Mouse (Mus musculus): ENCODE measurements around the gene Izumo2.
"Not testable (repeated sequence)": the region's sequence is repeated elsewhere in the genome, so short reads cannot be mapped to it uniquely, and the experiment has no call there.

The Izumo2 gene

DNA sequence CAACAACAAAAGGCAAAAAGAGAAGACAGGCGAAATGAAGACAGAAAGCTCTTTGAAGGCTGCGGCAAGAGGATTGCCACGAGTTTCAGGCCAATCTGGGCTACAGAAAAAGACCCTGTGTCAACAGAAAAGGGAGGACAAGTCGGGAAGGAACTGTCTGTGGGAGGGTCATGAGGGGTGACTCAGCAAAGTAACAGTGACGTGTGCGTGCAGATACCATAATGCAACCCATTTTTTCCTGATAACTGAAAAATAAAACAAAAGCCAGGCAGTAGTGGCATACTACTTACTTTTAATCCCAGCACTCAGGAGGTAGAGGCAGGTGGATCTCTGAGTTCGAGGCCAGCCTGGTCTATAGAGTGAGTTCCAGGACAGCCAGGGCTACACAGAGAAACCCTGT is 10.6 kb upstream of the Izumo2 start:
- DNase-seq (ENCODE audit: low read depth, low spot score): no peak

DNA sequence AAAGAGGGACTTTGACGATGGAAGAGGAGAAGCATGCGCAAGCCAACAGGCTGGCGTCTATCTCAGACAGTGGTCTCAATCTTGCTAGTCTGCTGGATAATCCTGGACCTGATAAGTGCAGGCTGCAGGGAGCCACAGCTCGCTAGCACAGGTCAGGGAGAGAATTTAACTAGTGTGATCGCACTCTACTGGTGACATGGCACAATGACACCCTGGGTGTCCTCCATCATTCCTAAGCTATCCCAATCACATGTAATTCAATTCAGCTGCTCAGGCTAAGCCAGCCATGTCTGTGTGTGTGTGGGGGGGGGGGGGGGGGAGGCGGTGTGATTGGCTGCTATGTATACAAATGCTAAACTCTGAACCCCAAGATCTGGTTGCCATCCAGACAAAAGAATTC is 6.6 kb upstream of the Izumo2 start:
- DNase-seq (ENCODE audit: low read depth, low spot score): peak; percentile 87

DNA sequence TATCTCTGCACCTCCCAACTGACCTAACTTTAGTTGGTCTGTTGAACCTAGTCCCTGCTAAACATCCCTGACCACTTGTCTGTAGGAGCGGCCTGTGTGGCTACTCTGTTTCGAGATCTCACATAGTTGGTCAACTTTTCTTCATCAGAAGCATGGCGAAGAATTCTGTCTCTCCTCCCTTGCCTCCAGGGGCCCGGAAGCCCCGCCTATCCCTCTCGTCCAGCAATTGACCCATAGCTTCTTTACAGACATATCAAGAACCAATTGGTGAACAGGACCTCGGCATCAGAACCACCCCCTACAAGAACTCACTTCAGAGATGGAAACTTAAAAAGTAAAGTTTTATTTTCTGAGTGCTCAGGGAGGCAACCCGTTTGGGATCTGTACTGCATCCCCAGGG is 5.6 kb upstream of the Izumo2 start:
- peak; percentile 87 for DNase-seq (ENCODE audit: low read depth, low spot score)

DNA sequence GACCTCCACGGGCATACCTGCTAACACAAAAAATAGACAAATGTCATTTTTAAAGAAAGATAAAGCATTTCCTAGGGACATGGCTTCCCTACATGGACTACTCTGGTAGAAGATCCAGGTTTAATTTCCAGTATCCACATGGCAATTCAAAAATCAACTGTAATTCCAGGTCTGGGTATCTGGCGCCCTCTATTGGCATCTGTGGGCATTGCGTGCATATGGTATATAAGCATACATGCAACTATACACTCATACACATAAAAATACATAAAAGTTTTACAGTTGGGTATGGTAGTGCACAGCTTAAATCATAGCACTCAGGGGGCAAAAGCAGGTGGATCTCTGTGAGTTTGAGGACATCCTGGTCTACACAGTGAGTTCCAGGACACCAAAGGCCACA is 4.2 kb upstream of the Izumo2 start:
- peak; percentile 77 for DNase-seq (ENCODE audit: low read depth, low spot score)

DNA sequence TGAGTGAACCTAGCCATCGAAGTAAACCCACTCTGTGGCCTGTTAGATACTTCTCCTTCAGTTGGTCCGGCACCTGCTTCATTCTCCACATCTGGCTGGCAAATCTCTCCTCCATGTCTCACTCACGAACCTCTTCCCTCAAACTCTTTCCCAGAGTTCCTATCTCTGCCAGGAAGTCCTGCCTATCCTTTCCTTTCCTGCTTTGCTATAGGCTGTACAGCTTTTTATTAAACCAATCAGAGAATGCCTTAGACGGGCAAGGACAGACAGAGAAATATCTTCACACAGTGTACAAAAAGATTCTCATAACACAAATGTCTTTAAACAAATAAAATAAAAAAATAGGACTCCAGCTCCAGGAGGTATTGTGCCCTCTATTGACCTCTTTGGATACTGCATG is 3.5 kb upstream of the Izumo2 start:
- DNase-seq (ENCODE audit: low read depth, low spot score): peak; percentile 91

DNA sequence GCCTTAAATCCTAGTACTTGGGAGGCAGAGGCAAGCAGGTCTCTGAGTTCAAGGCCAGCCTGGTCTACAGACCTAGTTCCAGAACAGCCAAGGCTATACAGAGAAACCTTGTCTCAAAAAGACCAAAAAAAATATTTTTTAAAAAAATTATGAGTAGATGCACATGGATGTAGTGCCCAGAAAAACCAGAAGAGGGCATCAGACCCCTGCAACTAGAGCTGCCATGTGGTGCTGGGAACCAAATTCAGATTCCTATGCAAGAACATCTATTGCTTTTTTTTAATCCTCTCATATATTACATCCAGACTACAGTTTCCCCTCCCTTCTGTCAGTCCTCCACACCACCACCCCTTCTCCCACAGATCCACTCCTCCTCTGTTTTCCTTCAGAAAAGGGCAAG is 2.2 kb upstream of the Izumo2 start:
- peak; percentile 68 for DNase-seq (ENCODE audit: low read depth, low spot score)

DNA sequence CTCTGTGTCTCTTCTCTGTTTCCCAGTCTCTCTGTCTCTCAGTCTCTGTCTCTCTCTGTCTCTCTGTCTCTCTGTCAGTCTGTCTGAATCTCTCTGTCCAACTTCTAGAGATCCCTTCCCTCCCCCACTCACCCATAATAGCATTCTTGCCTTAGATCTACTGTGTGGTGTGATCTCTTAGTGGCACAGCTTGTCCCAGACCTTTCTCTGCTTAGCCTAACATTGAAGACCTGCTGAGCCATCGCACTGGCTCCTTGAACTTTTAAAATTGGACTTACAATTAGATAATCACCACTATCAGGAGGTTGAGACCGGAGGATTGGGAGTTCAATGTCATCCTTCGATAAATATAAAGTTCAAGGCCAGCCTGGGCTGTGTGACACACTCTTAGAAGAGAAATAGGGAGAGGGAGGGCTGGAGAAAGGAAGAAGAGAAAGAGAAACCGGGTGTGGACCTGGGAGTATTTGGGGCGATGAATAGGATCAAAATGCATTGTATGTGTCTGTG is 1.3 kb upstream of the Izumo2 start:
- peak; percentile 53 for DNase-seq (ENCODE audit: low read depth, low spot score)

DNA sequence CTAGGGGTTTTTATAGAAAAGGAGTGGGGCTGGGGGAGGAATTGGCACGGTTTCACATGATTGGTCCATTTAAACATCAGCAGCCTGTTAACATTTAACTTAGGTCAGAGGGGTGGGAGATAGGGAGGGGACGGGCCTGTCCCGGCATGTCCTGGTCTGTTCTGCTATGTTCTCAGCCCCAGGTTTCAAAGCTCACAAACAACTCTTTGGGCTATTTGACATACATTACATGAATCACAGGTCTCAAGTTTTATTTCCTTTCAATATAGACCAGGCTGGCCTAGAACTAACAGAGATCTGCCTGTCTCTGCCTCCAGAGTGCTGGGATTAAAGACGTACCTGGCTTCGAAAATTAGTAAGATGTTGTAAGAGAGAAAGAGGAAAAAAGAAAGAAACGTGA is 449 bp upstream of the Izumo2 start:
- peak; percentile 54 for DNase-seq (ENCODE audit: low read depth, low spot score)

DNA sequence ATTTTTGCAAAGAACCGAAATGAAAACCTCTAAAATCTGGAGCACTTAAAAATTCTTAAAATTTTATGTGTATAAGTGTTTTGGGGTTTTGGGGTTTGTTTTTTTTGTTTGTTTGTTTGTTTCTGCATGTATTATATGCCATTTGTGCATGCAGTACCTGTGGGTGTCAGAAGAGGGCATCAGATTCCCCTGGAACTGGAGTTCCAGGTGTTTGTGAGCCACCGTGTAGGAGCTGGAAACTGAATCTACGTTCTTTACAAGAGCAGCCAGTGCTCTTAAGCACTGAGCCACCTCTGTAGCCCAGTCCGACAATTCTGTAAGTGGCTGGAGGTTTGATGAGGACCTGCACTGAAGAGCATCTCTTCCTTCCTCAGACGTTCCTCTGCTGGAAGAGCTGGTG is 1.3 kb downstream of the Izumo2 start:
- DNase-seq (ENCODE audit: low read depth, low spot score): peak; percentile 70

DNA sequence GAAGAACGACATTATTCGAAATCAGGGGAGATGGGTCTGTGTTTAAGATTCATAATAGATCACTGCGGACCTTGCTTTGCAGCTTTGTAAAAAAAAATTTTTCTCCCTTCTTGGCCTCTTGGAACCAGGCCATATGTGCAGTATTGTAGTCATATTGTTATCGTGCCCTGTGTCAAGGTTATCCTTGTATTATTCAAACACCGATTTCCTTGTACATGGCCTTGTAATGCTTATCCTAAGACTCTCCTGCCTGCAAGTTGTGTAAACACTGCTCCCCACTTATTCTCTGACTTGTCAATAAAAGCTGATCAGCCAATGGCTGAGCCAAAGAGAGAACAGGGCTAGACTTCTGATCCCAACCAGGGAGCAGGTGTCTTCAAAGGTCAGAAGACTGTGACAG is 13.5 kb downstream of the Izumo2 start:
- no peak for DNase-seq (ENCODE audit: low read depth, low spot score)

DNA sequence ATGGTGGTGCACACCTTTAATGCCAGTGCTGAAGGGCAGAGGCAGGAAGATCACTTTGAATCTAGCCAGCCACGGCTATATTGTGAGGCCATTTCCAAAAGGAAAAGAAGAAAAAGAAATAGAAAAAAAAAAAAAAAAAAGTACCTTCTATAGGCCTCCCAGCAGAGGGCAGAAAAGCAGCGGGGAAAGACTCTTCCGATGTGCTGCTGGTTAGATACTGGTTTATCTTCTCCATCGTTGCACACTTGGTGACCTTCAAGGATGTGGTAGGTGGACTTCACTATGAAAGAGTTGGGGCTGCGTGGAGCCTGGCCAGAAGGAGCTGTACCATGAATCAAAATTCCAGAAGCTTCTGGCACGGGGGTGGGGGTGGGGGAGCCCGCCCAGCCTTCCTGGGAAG is 15.8 kb downstream of the Izumo2 start:
- DNase-seq (ENCODE audit: low read depth, low spot score): peak; percentile 46

DNA sequence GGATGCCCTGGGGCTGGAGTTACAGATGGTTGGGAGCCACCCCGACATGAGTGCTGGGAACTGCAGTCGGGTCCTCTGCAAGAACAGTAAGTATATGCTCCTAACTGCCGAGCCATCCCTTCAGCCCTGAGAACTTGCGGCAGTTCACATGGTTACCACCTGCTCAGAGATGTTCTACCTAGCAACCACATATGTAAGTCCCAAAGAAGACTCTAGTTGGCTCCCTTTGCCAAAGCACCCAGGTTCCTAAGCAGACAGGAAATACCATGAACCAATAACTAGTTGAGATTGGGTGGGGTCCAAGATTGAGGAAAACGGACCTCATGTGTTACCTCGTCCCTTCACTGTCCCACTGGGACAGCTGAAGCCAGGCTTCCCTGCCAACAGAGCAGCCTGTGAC is 17.8 kb downstream of the Izumo2 start:
- DNase-seq (ENCODE audit: low read depth, low spot score): peak; percentile 53

DNA sequence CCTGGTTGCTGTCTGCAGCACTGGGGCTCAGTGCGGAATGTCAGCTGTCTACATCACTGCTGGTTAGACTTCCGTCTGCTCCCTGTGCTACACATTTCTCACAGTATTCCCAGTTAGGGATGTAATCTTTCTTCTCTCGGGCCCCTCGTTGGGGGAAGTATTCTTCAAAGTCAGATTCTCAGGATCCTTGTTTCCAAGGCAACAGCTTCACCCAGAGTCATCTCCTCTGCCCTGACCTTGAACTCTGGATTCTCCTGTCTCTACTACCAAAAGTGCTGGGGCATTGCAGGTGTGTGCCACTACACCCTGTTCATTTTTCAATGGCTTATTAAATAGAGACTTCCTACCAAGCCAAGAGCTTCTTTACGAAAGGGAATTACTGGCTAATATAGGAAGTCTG is 18.6 kb downstream of the Izumo2 start:
- peak; percentile 83 for DNase-seq (ENCODE audit: low read depth, low spot score)

DNA sequence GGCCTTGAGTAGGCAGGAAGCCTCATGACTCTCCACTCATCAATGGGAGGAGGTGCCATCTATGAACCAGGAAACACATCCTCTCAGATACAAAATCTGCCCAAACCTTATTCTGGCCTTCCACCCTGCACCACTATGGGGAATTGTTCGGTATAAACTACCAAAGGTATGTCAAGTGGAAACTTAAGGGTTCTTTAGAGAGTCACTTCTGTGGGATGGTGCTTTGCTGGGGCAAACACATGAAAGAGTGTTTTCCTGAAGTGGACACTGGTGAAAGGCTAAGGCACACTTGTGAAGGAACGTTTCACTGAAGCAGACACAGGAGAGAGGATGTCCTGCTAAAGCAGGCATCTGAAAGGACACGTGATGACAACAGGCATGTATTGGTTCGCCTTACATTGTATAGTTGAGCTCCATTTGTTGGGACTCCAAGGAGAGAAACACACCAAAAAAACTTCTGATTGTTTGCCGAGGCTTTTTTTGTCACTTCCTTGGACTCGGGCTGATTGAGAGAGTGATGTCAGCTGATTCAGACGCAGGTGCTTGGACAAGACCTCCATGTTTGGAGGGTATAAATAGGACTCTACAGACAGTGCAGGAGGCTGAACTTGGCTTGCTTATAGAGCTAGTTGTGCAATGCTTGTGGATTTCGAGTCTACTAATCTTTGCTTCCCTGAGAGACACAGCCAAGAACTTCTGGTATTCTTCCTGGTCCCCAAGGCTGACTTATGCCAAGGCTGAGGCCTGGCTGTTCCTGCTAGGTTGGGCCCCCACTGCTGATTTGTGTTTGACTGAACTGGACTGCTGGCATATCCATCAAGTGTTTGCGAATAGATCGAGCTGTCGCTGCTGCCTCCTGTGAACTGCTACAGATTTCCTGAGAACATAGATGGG is 19.8 kb downstream of the Izumo2 start:
- no peak for DNase-seq (ENCODE audit: low read depth, low spot score)

DNA sequence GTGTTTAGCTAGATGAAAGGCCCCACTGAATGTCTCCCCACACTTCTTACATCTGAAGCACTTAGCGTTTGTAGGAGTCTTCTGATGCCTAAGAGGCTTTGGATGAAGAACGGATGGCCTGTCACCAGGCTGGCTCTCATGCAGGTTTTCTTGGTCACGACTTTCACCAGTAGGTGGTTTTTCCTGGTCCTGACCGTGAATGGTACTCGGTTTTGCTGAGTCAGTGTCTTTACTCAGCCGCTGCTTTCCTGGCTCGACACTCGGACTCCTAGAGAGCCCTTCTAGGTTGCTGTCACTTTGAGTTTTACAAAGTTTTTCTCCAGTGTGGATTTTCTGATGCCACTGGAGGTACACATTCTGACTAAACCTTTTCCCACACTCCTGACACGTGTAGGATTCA is 25.2 kb downstream of the Izumo2 start:
- peak; percentile 39 for DNase-seq (ENCODE audit: low read depth, low spot score)

DNA sequence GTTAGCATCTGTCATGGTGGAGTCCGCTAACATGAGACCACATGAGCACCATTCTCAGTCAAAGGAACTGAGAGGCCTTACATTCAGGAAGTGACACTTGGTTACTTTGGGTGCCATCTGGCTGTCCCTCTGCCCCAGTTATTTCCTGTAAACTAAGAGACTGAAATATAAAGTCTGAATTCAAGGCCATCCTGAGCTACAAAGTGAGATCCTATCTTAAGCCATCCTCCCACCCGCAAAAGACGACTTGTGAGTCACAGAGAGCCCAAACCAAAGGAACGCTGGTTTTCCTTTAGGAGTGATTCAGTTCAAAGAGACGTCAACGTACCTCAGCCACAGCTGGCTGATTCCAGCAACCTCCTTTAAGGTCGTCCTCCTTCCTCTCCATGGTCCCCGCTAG is 32.8 kb downstream of the Izumo2 start:
- no peak for DNase-seq (ENCODE audit: low read depth, low spot score)

DNA sequence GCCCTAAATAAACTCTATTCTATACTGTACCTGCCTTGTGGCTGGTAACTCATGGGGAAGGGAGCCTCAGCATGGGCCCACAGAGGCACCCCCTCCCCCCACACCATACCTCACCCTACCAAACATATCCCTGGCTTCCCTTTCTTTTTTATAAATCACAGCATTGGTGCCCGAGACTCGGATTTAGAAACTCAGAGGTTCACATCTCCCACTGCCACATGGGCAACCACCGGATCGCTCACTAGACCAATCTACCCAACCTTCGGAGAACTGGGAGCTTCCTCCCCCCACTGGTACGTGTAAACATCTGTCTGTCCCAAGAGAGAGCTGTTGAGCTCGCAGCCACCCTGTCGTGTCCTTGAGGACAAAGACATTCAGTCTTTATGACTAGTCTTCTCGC is 35.7 kb downstream of the Izumo2 start:
- peak; percentile 14 for DNase-seq (ENCODE audit: low read depth, low spot score)

DNA sequence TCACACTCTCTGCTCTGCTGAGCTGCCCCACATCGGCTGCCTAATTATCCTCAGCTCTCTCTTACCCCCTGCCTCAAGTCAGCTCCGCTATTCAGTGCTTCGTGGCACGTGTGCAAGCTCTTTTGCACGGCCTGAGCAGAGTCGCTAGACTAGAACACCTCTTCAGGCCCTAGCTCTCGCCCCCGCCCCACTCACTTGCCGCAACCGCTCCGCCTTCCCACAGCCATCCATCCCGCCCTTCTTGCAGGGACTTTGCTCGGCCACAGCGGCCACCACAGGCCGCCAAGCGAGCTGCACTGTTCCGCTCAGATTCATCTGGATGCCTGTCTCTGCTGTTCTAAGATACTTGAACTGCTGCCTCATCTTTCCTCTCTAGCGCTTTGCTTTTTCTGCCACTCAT is 36.5 kb downstream of the Izumo2 start:
- peak; percentile 91 for DNase-seq (ENCODE audit: low read depth, low spot score)

DNA sequence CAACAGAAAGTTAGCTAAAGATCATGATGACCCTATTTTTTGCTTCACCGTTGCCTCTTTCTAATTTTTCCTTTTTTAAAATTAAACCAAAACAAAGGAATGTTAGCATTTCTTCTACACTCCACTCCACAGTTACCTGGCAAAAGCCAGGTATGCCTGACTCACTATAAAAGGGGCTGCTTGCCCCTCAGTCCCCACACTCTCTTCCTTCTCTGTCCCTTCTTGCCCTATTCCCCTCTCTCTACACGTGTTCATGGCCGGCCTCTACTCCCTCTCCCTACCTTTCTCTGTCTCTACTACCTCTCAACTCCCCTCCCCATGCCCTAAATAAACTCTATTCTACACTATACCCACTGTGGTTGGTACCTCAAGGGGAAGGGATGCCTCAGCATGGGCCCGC is 38.6 kb downstream of the Izumo2 start:
- no peak for DNase-seq (ENCODE audit: low read depth, low spot score)

DNA sequence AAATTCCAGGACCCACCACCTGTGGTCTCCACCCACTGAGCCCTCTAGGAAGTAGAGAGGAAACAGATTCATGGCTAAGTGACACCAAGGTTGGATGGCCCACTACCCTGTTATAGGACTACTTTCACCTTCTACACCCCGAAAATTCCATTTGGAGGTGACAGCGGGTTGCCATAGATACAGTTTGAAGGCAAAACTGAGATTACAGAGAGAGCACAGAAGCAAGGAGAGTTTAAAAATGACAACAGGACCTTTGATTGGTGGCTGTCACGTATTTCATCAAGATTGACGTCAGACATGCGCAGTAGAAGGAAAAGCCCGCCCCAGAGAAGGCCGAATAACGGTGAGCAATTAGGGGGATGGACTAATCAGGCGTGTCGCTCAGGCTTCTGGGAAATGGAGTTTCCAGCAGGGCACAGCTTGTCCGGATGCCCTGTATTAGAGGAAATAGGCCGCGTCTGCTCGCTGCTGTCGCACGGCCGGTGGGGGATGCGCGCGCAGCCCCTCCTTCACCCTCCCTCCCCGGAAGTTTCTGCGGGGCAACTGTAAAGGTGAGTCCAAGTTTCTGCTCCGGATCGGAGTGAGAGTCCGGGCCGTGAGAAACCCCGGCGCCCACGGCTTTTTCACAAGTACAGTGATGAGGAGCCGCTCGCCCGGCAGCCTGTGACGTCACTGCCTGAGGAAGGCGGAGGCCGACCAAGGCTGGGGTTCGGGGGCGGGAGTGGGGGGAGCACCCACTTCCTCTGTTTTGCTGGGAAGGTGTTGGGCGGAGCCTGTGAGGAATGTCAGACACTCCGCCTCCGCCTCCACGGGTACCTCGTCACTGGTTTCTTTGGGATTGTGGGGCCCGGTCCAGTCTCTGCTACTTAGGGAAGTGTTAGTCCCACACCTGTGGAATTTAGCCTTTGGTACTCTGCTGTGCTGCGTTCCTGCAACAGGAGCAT is 39.8 kb downstream of the Izumo2 start, which contains the start of gene Vrk3:
TSS of gene Vrk3 (plus strand) at position 313 of the 944 bp plus-strand sequence.
- peak; percentile 100 for DNase-seq (ENCODE audit: low read depth, low spot score)

DNA sequence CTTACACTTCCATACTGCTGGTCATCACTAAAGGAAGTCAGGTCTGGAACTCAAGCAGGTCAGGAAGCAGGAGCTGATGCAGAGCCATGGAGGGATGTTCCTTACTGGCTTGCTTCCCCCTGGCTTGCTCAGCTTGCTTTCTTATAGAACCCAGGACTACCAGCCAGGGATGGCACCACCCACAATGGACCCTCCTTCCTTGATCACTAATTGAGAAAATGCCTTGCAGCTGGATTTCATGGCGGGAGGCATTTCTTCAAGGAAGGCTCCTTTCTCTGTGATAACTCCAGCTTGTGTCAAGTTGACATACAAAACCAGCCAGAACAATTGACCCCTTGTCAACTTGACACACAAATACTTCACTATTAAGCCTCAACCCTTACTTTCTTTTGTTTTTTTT is 42.4 kb downstream of the Izumo2 start, which contains the start of gene Zfp473:
TSS of gene Zfp473 (minus strand) at position 101 of the 400 bp plus-strand sequence.
- not testable (repeated sequence) for DNase-seq (ENCODE audit: low read depth, low spot score)

DNA sequence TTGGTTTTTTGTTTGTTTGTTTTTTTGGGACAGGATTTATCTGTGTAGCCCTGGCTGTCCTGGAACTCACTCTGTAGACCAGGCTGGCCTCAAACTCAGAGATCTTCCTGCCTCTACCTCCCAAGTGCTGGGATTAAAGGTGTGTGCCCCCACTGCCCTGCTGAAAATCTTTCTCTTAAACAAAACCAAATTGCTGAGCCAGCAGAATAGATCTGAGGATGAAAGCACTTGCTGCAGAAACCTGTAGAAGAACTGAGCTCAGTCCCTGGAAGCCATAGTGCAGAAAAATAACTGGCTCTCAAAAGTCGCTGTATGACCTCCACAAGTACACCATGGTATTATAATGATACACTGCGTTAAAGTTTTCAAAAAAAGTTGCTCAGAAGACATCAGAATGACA is 48.6 kb downstream of the Izumo2 start:
- no peak for DNase-seq (ENCODE audit: low read depth, low spot score)
